Mouse (Mus musculus): ENCODE measurements around the gene Arl6ip4. TPM values are rescaled to one million over a fixed set of nuclear protein-coding genes. Genes with fewer than 3 reads are reported as not detected.

Arl6ip4 gene
- 1.7 TPM for polyA plus RNA-seq (2014; fragmentation: Illumina TruSeq; extraction: RNeasy Lipid Tissue Mini Kit (QIAGEN cat#74804); ENCODE audit: low read depth, low replicate concordance)

GRCm38 (mm10) chr5:124115990-124116845, at the start of gene Arl6ip4:
Gene Arl6ip4, plus strand, starts transcription at chr5:124116089.

GRCm38 (mm10) chr5:124095596-124096232, 20.2 kb upstream of the Arl6ip4 start, which contains the start of gene Abcb9:
Gene Abcb9, minus strand, starts transcription at chr5:124095798.

GRCm38 (mm10) chr5:124111742-124112497, 4.0 kb upstream of the Arl6ip4 start, which contains the start of gene Ogfod2:
Gene Ogfod2, plus strand, starts transcription at chr5:124112297.

Other genes with a start within 250 kb of the Arl6ip4 start
- 1.4 TPM for gene Hcar1, start 236.1 kb upstream of the Arl6ip4 start, polyA plus RNA-seq (2014; fragmentation: Illumina TruSeq; extraction: RNeasy Lipid Tissue Mini Kit (QIAGEN cat#74804); ENCODE audit: low read depth, low replicate concordance)
- gene Denr, start 208.9 kb upstream of the Arl6ip4 start, polyA plus RNA-seq (2014; fragmentation: Illumina TruSeq; extraction: RNeasy Lipid Tissue Mini Kit (QIAGEN cat#74804); ENCODE audit: low read depth, low replicate concordance) = 225 TPM
- gene Gm43518, start 188.7 kb upstream of the Arl6ip4 start, polyA plus RNA-seq (2014; fragmentation: Illumina TruSeq; extraction: RNeasy Lipid Tissue Mini Kit (QIAGEN cat#74804); ENCODE audit: low read depth, low replicate concordance) = not detected
- 7.2 TPM for gene Ccdc62, start 185.4 kb upstream of the Arl6ip4 start, polyA plus RNA-seq (2014; fragmentation: Illumina TruSeq; extraction: RNeasy Lipid Tissue Mini Kit (QIAGEN cat#74804); ENCODE audit: low read depth, low replicate concordance)
- 1.6 TPM for gene Hip1r, start 142.5 kb upstream of the Arl6ip4 start, polyA plus RNA-seq (2014; fragmentation: Illumina TruSeq; extraction: RNeasy Lipid Tissue Mini Kit (QIAGEN cat#74804); ENCODE audit: low read depth, low replicate concordance)
- gene Vps37b, start 83.8 kb upstream of the Arl6ip4 start, polyA plus RNA-seq (2014; fragmentation: Illumina TruSeq; extraction: RNeasy Lipid Tissue Mini Kit (QIAGEN cat#74804); ENCODE audit: low read depth, low replicate concordance) = 9.1 TPM
- gene Abcb9, start 20.3 kb upstream of the Arl6ip4 start, polyA plus RNA-seq (2014; fragmentation: Illumina TruSeq; extraction: RNeasy Lipid Tissue Mini Kit (QIAGEN cat#74804); ENCODE audit: low read depth, low replicate concordance) = 0.79 TPM
- 1.2 TPM for gene Ogfod2, start 3.8 kb upstream of the Arl6ip4 start, polyA plus RNA-seq (2014; fragmentation: Illumina TruSeq; extraction: RNeasy Lipid Tissue Mini Kit (QIAGEN cat#74804); ENCODE audit: low read depth, low replicate concordance)
- 1.4 TPM for gene Pitpnm2, start 133.7 kb downstream of the Arl6ip4 start, polyA plus RNA-seq (2014; fragmentation: Illumina TruSeq; extraction: RNeasy Lipid Tissue Mini Kit (QIAGEN cat#74804); ENCODE audit: low read depth, low replicate concordance)
- gene Mphosph9, start 211.9 kb downstream of the Arl6ip4 start, polyA plus RNA-seq (2014; fragmentation: Illumina TruSeq; extraction: RNeasy Lipid Tissue Mini Kit (QIAGEN cat#74804); ENCODE audit: low read depth, low replicate concordance) = 9.0 TPM
- gene 2810006K23Rik, start 212.0 kb downstream of the Arl6ip4 start, polyA plus RNA-seq (2014; fragmentation: Illumina TruSeq; extraction: RNeasy Lipid Tissue Mini Kit (QIAGEN cat#74804); ENCODE audit: low read depth, low replicate concordance) = 12.7 TPM
- gene Cdk2ap1, start 247.0 kb downstream of the Arl6ip4 start, polyA plus RNA-seq (2014; fragmentation: Illumina TruSeq; extraction: RNeasy Lipid Tissue Mini Kit (QIAGEN cat#74804); ENCODE audit: low read depth, low replicate concordance) = 108 TPM